Mouse (Mus musculus): ENCODE results near the gene Rnf149. TPM values are rescaled to one million over a fixed set of nuclear protein-coding genes. Genes with fewer than 3 reads are reported as not detected.

Gene Rnf149
- total RNA-seq, 2 experiments from 2014 or later, result 21.1 to 23.4 TPM

DNA sequence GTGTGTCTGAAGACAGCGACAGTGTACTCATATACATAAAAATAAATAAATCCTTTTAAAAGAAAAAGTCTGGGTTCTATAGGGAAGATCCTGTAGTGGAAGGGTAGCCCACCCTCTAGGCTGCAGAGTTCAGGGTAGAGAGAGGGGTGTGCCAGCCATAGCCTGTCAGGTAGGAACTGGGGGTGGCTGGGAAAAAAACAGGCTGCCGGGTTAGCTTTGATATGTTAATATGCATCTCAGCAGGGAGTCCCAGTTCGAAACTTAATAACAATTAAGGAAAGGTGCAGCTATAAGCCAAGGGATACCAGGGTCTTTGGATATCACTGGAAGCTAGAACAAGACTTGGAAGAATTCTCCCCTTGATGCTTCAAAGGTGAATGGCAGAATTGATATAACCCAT, 43.3 kb downstream of the Rnf149 start:
- intact Hi-C loops (cut with DNase I), result no loop called here
- DNase-seq, result no peak

DNA sequence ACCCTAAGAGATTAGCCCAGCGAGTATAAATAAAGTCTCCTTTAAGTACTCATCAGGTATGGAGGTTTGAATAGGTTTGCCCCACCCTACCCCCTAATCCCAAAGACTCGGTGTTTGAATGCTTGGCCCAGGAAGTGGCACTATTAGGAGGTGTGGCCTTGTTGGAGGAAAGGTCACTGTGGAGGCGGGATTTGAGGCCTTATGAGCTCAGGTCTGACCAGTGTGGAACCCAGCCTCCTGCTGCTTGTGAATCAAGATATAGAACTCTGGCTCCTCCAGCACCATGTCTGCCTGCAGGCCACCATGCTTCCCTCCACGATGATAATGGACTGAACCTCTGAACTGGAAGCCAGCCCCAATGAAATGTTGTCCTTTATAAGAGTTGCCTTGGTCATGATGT, 46.2 kb downstream of the Rnf149 start:
- no peak for DNase-seq
- intact Hi-C loops (cut with DNase I), result no loop called here

DNA sequence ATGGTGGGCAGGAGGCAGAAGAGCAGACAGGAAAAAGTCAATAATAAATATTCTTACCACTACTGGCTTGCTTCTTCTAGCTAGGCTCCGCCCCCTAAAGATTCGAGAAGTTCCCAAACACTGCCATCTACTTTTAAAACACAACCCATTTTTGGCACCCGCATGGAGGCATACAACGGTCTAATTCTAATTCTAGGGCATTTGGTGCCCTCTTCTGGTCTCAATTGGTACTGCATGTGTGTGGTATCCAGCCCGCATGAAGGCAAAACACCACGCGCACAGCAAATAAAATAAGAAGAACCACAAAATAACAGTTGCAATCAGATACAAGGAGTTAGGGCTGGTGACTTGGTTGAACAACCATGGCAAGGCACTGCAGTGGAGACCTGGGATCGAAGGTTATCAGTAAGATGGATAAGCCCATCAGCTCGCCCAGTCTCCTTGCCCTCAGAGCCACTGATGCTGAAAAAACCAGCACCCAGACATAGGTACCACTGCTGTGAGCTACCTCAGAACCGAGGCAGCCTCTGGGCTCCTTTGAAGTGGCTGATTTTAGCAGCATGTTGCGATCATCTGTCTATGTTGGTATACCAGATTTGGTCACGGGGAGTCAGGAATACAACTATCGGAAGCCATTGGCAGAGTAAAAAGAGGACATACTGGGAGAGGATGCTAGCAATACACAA, 46.8 kb downstream of the Rnf149 start:
- intact Hi-C loops (cut with DNase I), result no loop called here
- peak; percentile 78 for DNase-seq

DNA sequence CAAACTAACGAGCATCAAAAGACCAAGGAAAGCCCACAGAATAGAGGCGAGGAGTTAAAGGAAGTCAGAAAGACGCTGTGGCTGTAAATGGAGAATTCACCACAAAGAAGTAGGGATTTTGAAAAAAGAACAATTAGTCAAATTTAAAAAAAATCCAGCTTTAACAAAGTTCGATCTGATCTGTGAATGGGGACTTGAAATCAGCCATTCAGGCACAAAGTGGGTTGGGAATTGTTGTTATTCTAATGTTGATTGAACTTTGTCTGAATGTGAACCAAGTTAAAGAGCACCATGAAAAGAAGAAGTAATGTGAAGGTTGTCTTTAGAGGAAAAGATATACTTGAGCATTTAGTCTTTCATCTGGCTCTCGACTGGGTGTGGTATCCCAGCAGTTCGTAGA, 48.9 kb downstream of the Rnf149 start:
- intact Hi-C loops (cut with DNase I), result no loop called here
- DNase-seq, result no peak

DNA sequence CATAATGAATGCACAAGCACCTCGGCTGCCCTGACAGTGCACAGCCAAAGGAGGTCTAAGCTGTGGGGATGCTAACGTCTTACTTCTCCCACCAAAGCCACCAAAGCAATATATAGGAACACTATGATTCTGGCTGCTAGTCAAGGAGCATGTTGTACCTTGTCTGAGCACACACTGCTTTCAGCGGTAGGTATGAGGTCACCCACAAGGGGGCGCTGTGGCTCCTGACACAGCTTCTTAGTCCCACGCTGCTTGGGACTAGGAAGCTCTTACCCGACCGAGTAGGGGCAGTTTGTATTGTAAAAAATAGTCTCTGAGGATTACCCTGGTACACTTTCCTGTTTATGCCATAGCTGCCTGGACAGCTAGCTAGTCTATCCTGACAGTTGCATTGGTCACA, 49.8 kb downstream of the Rnf149 start:
- intact Hi-C loops (cut with DNase I), result no loop called here
- peak; percentile 80 for DNase-seq

DNA sequence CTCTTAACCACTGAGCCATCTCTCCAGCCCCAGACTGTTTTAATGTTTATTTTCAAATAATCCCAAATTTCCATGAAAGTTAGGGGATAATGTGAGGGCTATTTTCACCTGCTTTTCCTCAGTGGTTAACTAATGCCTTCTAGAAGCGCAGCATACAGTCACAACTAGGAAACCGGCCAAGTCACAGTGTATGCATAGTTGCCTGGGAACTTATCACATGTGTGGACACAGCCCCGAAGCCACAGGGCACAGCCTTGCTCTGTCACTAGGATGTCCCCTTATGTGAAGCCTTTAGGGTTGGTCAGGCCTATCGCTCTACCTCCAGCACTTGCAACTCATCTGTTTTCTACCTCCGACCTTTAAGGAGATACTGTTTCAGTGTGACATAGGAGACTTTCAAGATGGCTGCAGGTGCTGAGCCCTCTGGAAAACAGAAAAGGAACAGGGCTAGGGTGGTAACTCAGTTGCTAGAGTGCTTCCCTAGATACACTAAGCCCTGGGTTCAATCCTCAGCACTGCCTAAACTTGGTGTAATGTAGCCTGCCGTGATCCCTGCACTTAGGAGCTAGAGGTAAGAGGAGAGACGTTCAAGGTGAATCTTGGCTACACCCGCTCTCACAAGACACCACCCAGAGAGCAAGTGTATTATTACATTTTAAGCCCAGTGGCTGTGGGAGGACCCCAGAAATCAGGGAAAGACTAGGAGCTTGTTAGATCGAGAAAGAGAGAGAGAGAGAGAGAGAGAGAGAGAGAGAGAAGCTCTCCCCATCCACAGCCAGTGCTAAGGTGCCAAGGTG, 50.6 kb downstream of the Rnf149 start:
- DNase-seq, result no peak
- intact Hi-C loops (cut with DNase I), result no loop called here

DNA sequence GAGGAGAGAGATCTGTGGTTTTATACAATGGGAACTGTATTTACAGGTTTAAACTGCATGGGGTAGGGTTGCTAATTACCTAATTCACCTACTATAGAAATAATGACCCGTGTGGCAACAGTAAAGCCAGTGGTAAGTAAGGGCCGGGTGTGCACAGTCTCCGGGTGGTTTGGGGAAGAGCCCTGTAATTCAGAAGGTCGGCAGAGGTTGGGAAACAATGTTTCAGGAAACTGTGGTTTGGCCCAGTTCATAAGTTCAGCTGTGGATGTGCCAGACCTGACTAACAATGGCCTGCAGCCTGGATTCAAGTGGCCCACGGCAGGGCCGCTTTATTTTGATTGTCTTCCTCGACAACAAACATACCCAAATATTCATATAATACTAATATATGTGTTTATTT, 51.4 kb downstream of the Rnf149 start:
- intact Hi-C loops (cut with DNase I), result no loop called here
- DNase-seq, result no peak

DNA sequence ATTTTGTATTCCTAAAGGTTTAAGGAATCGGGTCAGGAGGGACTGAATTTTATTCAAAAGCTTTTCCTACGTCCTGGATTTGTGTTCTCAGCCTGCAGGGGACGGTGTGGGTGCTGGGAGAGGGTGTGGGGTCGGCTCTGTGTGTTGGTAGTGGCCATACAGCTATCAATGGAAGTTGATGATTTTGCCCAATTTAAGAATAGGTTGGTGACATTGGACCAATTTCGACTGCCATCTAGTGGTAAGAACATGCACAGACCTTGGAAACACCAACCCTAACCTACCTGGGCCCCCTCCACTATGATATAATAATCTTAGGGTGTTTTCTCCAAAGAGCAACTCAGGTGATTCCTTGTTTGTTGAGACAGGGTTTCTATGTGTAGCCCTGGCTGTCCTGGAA, 54.7 kb downstream of the Rnf149 start:
- intact Hi-C loops (cut with DNase I), result loop anchor here (2.0 to 5.0 kb wide), 2 partner anchors 130 to 522 kb away; no protein-coding TSS in a partner anchor

DNA sequence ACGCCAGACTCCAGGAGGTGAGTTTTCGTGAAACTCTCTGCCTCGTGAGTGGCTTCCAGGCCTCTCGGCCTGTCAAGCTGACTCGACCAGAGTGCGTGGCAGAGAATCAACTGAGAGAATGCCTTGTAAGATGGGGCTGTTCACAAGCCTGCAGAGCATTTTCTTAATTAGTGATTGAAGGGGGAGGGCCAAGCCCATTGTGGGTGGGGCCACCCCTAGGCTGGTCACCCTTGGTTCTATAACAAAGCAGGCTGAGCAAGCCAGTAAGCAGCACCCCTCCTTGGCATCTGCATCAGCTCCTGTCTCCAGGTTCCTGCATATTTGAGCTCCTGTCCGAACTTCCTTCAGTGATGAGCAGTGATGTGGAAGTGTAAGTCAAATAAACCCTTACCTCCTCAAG, 55.9 kb downstream of the Rnf149 start:
- intact Hi-C loops (cut with DNase I), result loop anchor here (5.0 kb wide), 1 partner anchor 129 kb away; no protein-coding TSS in a partner anchor
- DNase-seq, result no peak

More for the DNA sequence above, 54.7 kb downstream of the Rnf149 start:
- no peak for DNase-seq

DNA sequence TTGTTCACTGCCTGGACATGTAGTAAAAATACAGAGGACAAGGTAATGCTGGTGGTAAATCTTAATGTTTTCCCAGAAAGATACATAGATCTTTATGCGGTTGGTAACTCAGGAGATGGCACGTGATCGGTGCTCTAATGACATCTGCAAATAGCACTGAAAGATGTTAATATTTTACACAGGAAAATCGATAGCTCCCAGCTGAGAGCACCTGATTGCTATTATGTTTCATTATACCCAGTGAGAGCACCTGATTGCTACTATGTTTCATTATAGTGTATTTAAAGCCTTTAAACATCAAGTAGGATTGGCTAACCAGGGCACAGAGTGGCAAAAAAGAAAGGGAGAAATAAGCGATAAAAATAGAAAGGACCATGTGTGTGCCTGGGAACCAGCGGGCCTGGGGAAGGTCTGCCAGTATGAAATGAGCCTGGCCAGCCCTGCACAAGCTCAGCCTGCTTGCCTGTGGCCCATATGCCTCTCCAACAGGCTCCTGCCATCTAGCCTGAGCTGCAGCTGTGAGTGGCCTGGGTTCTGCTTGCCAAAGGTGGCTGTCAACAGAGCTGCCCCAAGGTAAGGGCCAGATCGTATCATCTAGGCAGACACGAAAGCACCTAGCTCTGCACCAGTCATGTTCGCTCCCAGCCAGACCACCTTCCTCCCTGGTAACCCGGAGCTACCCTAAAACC, 61.8 kb downstream of the Rnf149 start:
- peak; percentile 29 for DNase-seq
- intact Hi-C loops (cut with DNase I), result no loop called here

DNA sequence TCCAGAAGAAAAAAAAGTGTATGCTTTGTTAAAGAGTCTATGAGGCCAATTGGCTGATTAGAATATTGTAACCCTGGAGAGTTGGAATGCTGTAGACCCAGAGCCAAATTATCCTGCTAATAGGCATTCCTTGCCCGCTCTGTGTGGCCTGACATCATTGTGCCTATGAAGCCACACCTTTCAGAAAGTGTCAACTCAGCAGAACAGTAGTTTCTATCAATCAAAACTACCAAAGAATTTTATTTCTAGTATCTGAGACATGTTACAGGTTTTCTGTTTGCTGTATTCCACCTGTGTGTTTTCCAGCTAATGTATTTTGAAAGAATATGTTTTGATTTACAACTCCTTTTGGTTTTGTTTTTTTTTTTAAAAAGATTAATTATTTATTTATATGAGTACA, 65.0 kb downstream of the Rnf149 start:
- intact Hi-C loops (cut with DNase I), result no loop called here
- DNase-seq, result no peak

DNA sequence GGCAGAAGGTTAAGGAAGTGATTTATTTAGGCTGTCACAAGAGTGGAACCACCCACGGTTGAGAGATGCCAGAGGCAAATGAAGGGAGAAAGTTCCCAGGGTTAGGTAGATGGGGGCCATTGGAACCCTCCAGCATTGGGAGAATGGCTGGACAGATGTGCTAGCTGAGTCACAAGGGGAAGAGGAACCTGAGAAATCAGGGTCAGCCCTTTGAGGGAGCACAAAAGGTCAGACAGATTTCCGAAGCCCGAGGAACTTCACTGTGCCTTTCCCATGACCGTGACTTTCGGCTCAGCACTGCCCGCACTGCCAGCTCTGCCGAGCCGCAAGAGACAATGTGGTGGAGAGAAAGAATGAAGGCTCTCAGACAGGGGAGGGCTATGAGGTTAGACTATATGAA, 65.4 kb downstream of the Rnf149 start:
- DNase-seq, result no peak
- intact Hi-C loops (cut with DNase I), result no loop called here

DNA sequence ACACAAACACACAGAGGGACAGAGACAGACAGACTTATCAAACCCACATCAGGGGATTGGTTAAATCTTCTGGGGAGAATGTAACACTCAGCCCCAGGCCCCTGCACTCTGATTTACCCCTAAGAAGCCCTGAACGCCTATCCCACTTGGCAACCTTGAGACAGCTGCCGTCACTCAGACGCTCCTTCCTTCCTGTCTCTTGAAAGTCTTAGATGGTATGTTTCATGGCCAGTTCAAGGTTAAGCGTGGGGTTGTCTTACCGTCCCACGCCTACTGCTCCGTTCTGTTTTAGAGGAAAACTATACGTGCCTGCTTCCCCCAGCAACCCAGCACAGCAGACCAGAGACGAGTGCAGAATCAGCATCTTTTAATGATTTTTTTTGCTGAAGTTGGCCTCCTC, 71.6 kb downstream of the Rnf149 start:
- intact Hi-C loops (cut with DNase I), result no loop called here
- DNase-seq, result no peak

DNA sequence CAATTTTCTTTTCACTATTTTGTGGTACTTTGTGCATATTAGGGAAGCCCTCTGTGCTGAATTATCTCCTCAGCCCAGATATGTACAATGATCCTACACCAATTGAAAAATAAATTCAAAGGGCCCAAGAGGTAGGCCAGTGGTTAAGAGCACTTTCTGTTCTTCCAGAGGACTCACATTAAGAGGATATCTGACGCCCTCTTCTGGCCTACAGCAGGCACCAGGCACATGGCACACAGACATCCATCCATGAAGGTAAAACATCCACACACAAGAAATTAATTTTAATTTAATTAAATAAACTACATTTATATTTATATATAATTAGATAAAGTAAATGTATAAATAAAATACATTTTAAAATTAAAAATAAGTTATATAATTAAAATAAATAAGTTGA, 72.9 kb downstream of the Rnf149 start:
- intact Hi-C loops (cut with DNase I), result no loop called here
- DNase-seq, result no peak

DNA sequence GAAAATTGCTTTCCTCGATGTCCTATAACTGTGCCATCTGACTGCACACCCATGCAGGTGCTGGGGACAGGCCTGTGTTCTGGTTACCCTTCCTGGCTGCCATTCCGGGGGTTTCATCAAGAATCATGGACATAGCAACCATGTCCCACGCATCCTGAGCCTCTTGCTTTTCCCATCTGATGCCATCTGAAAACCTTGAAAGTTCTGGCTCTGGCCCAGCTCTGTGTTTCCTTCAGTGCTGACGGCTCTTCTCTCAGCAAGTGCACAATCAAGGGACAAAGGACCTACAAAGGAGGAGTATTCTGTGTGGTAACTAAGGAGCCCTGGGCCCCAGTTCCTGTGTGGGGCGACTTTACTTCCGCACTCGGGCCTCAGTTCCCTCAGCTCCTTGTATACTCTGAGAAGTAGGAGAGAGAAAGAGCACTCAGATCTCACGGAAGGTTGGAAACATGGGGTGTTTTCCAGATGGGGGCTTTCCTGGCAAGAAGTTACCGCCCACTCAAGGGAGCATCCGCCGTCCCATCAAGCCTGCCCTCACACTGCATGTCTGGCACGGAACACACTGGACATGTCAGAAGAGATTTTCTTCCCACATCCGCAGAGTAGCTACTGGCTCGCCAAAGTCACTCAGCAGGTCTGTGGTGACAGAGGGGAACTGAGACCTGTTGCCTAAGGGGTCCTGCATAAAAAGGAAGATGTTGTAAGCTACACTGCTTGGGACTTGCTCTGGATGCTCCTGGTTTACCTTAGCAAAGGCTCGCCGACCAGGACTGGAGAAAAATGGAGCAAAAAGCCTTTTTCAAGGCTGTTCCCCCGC, 74.2 kb downstream of the Rnf149 start:
- intact Hi-C loops (cut with DNase I), result no loop called here

More for the DNA sequence above, 74.2 kb downstream of the Rnf149 start:
- peak; percentile 13 for DNase-seq

Other genes with a start within 250 kb of the Rnf149 start
- 100 to 1,000 TPM; 682 to 756 TPM for gene Rpl31, start 209.6 kb downstream of the Rnf149 start, total RNA-seq (2021)
- gene Tbc1d8, start 98.7 kb downstream of the Rnf149 start, total RNA-seq (2021), result 10 to 100 TPM; 21.0 to 21.1 TPM
- 10 to 100 TPM; 21.6 to 23.6 TPM for gene Cnot11, start 42.4 kb downstream of the Rnf149 start, total RNA-seq (2021)
- 10 to 100 TPM; 20.7 to 21.2 TPM for gene Creg2, start 74.1 kb upstream of the Rnf149 start, total RNA-seq (2021)
- gene Rfx8, start 143.6 kb upstream of the Rnf149 start, total RNA-seq (2021), result under 1 TPM; 0.28 to 0.76 TPM
- not detected for gene Gm3646, start 227.9 kb upstream of the Rnf149 start, total RNA-seq (2021)